Mouse (Mus musculus): ENCODE measurements around the gene Rnf10. TPM values are rescaled to one million over a fixed set of nuclear protein-coding genes. Genes with fewer than 3 reads are reported as not detected.

Gene Rnf10
- polyA plus RNA-seq (2015; fragmentation: Nextera tagmentation; extraction: Ambion mirVana) = 155 and 160 TPM in 2 replicates

GRCm38 (mm10) chr5:115272812-115273548 lies at the start of gene Rnf10:
Gene Rnf10 (minus strand): TSS chr5:115272898.

GRCm38 (mm10) chr5:115300792-115301614 lies 28.3 kb upstream of the Rnf10 start, which contains the start of gene Dynll1:
Gene Dynll1 (minus strand): TSS chr5:115300999.

GRCm38 (mm10) chr5:115279226-115280049 lies 6.7 kb upstream of the Rnf10 start, which contains the start of gene Coq5:
Gene Coq5 (plus strand): TSS chr5:115279666.

GRCm38 (mm10) chr5:115235786-115236263 lies 36.9 kb downstream of the Rnf10 start, which contains the start of gene Pop5:
Gene Pop5 (plus strand): TSS chr5:115235836.

GRCm38 (mm10) chr5:115193669-115194625 lies 78.8 kb downstream of the Rnf10 start, which contains the start of gene Cabp1:
Gene Cabp1 (minus strand): TSS chr5:115194381.

Other genes with a start within 250 kb of the Rnf10 start
- 41.5 and 53.5 TPM in 2 replicates for gene Gm10401, start 174.6 kb downstream of the Rnf10 start, polyA plus RNA-seq (2015; fragmentation: Nextera tagmentation; extraction: Ambion mirVana)
- 21.4 and 22.5 TPM in 2 replicates for gene Acads, start 153.6 kb downstream of the Rnf10 start, polyA plus RNA-seq (2015; fragmentation: Nextera tagmentation; extraction: Ambion mirVana)
- 21.6 and 25.5 TPM in 2 replicates for gene Unc119b, start 137.9 kb downstream of the Rnf10 start, polyA plus RNA-seq (2015; fragmentation: Nextera tagmentation; extraction: Ambion mirVana)
- 25.1 and 28.6 TPM in 2 replicates for gene Mlec, start 114.7 kb downstream of the Rnf10 start, polyA plus RNA-seq (2015; fragmentation: Nextera tagmentation; extraction: Ambion mirVana)
- gene Cabp1, start 78.5 kb downstream of the Rnf10 start, polyA plus RNA-seq (2015; fragmentation: Nextera tagmentation; extraction: Ambion mirVana) = 42.5 and 54.4 TPM in 2 replicates
- 122 TPM in 2 replicates for gene Pop5, start 37.1 kb downstream of the Rnf10 start, polyA plus RNA-seq (2015; fragmentation: Nextera tagmentation; extraction: Ambion mirVana)
- 53.6 and 54.3 TPM in 2 replicates for gene Coq5, start 6.8 kb upstream of the Rnf10 start, polyA plus RNA-seq (2015; fragmentation: Nextera tagmentation; extraction: Ambion mirVana)
- gene Dynll1, start 28.1 kb upstream of the Rnf10 start, polyA plus RNA-seq (2015; fragmentation: Nextera tagmentation; extraction: Ambion mirVana) = 1,233 and 1,344 TPM in 2 replicates
- 124 and 132 TPM in 2 replicates for gene Srsf9, start 54.3 kb upstream of the Rnf10 start, polyA plus RNA-seq (2015; fragmentation: Nextera tagmentation; extraction: Ambion mirVana)
- gene Gatc, start 68.3 kb upstream of the Rnf10 start, polyA plus RNA-seq (2015; fragmentation: Nextera tagmentation; extraction: Ambion mirVana) = 29.0 and 32.5 TPM in 2 replicates
- 51.3 and 55.8 TPM in 2 replicates for gene Triap1, start 68.3 kb upstream of the Rnf10 start, polyA plus RNA-seq (2015; fragmentation: Nextera tagmentation; extraction: Ambion mirVana)
- 1,815 and 1,833 TPM in 2 replicates for gene Cox6a1, start 76.1 kb upstream of the Rnf10 start, polyA plus RNA-seq (2015; fragmentation: Nextera tagmentation; extraction: Ambion mirVana)
- gene Msi1, start 156.7 kb upstream of the Rnf10 start, polyA plus RNA-seq (2015; fragmentation: Nextera tagmentation; extraction: Ambion mirVana) = 30.3 and 31.9 TPM in 2 replicates
- gene Pla2g1b, start 193.4 kb upstream of the Rnf10 start, polyA plus RNA-seq (2015; fragmentation: Nextera tagmentation; extraction: Ambion mirVana) = not detected in 2 replicates
- gene Sirt4, start 211.8 kb upstream of the Rnf10 start, polyA plus RNA-seq (2015; fragmentation: Nextera tagmentation; extraction: Ambion mirVana) = 18.8 and 18.9 TPM in 2 replicates
- gene Pxn, start 233.8 kb upstream of the Rnf10 start, polyA plus RNA-seq (2015; fragmentation: Nextera tagmentation; extraction: Ambion mirVana) = 14.9 and 16.4 TPM in 2 replicates

Data from neural tube, postnatal 0 days (tissue).